ENCODE assay signal across 22 mouse cellular contexts in the genomic region with DNA sequence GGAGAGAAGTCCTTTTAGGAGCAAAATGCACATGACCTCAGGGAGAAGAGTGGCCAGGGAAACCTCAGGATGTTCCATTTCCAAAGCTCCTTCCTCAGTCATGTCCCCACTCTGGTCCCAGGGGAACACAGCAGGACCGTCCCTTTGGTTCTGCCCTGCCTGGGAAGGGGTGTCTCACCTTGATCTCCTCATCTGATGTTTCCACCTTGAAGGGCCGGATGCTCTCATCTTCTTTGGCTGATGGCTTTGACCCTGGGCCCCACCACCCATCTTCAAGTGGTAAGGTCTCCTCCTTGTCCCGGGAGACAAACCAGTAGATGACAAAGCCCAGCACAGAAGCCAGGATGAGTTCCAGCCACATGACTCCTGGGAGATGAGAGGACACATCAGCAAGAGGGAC. TPM values are rescaled to one million over a fixed set of nuclear protein-coding genes. Genes with fewer than 3 reads are reported as not detected.
"Had no signal": no experiment of that assay in that cellular context is flagged by ENCODE, and none has a peak within 500 bp of the region (broad histone marks: within the 10 kb centered on the region; RNA-seq: fewer than 3 reads in every experiment).

No protein-coding gene starts in this region.

- H3K4me1 ChIP-seq: neural tube, embryonic 15.5 days had no signal

- H3K27ac ChIP-seq: neural tube, embryonic 12.5 days; neural tube, embryonic 13.5 days; neural tube, embryonic 15.5 days; stomach, embryonic 15.5 days; stomach, postnatal 0 days had no signal

- H3K4me3 ChIP-seq: neural tube, embryonic 12.5 days; neural tube, embryonic 13.5 days; neural tube, embryonic 15.5 days; stomach, embryonic 15.5 days had no signal

- H3K4me2 ChIP-seq: neural tube, embryonic 12.5 days; neural tube, embryonic 13.5 days; neural tube, embryonic 15.5 days; stomach, embryonic 15.5 days had no signal

- H3K27me3 ChIP-seq: neural tube, embryonic 12.5 days; neural tube, embryonic 13.5 days; neural tube, embryonic 15.5 days; stomach, embryonic 15.5 days had no signal

- H3K36me3 ChIP-seq: neural tube, embryonic 12.5 days; neural tube, embryonic 13.5 days; neural tube, embryonic 15.5 days; stomach, embryonic 15.5 days had no signal

- H3K9ac ChIP-seq: neural tube, embryonic 12.5 days; neural tube, embryonic 15.5 days; stomach, embryonic 15.5 days had no signal

- DNase-seq: retina, postnatal 1 day; right cerebral cortex, adult 18-20 months; right cerebral cortex, postnatal 14 days; right cerebral cortex, postnatal 25 days; right cerebral cortex, postnatal 4 days; spleen, adult 18-20 months; thymus, adult 18-20 months; thymus, adult 2 months; thymus, postnatal 14 days; thymus, postnatal 25 days; thymus, postnatal 36 days; thymus, postnatal 4 days had no signal

- H3K9me3 ChIP-seq: neural tube, embryonic 12.5 days; neural tube, embryonic 13.5 days; neural tube, embryonic 15.5 days; stomach, embryonic 15.5 days had no signal

RNA-seq across cellular contexts. Expression of a gene that starts 49.4 kb away (rescaled TPM):
- total RNA-seq: neutrophil, adult 5-6 weeks had no signal
- polyA plus RNA-seq: neural tube, embryonic 12.5 days; neural tube, embryonic 13.5 days; neural tube, embryonic 14.5 days; small intestine, adult 2 months; stomach, embryonic 14.5 days; stomach, embryonic 15.5 days; testis, adult 2 months had no signal
